Mouse (Mus musculus) brain, embryonic 14.5 days (tissue): Measurements from ENCODE around the gene Matn1.

Experiments used
- CTCF ChIP-seq: fragments of 200-500 bp; IDR thresholded peaks from 2 replicates; pipeline ENCODE4 v1.5.1; 2012; ENCODE audit warnings: inconsistent platforms, mild to moderate bottlenecking, moderate library complexity, borderline replicate concordance; ENCODE audit not compliant: insufficient read depth, insufficient read length; ENCODE audit errors: extremely low read depth
- POLR2A ChIP-seq: fragments of 200-500 bp; IDR thresholded peaks from 2 replicates; pipeline ENCODE4 v1.6.1; 2012; ENCODE audit warnings: mild to moderate bottlenecking, inconsistent platforms, borderline replicate concordance; ENCODE audit not compliant: poor library complexity, insufficient read depth, insufficient read length, severe bottlenecking; ENCODE audit errors: extremely low read depth

DNA sequence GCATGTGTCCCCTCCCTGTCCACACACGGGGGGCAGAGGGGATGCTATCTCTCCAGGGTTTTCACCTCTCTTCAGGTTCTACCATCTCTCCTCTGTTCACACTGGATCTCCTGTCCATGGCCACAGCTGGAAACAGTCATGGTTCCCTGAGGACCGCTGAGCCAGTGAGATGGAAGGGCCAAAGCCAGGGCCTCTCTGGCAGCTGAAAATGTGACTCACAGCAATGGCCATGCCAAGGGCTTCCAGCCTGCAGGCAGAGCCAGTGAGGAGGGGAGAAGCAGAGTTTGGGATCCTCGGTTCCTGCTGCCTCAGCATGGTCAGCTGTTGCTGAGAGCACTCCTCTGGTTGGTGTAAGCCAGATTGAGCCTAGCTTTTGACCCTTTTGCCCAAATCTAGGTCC, 34.8 kb downstream of the Matn1 start:
- no peak for TF ChIP-seq POLR2A
- no peak for TF ChIP-seq CTCF
